Mouse (Mus musculus) c-Kit-negative CD71-positive TER-119-positive erythroid progenitor cells, embryonic 14.5 days (primary cell): ENCODE measurements around the gene Thop1.

Experiments used
- DNase-seq: peaks from one replicate; pipeline ENCODE4 v3.0.0-alpha.2; 2013; ENCODE audit warnings: low read depth, low spot score

The Thop1 gene

DNA sequence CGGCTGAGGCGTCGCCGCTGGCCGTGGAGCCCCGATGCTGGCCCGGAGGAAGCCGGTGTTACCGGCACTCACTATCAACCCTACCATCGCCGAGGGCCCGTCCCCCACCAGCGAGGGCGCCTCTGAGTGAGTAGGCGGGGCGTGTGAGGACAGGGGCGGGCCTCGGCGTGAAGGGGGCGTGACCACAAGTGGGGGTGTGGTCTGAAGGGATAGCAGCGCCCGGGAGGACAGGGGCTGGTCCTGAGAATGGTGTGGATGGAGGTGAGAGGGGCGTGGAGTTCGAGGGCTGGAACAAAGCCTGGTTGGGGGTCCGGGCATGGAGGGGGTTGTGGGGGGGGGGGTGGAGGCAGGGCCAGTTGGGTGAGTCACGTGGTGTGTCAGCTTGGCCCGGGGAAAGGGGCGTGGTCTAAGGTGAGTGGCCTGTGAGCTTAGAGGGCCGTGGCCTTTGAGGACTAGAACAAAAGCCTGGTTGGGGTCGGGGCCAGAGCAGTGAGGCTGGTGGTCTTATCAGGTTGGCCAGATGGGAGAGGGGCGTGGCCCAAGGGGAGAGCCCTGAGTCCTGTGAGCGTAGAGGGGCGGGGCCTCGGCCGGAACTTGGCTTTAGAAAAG lies 36.4 kb downstream of the Thop1 start:
- DNase-seq, result peak; percentile 78

DNA sequence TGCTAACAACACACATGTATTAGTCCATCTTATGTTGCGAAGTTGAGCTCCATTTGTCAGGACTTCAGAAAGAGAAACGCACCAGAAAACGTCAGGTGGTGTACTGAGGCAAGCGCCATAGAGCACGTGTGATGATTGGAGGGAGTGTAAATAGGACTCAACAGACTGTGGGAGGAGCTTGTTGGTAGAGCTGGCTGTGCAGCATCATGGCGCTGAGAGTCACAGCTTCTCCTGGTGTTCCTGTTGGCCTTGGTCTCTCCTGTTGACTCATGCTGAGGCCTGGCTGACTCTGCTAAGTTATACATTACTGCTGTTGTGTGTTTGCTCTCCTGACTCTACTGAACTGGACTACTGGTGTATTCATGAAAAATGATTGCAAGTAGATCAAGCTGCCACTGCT lies 43.1 kb downstream of the Thop1 start:
- no peak for DNase-seq

DNA sequence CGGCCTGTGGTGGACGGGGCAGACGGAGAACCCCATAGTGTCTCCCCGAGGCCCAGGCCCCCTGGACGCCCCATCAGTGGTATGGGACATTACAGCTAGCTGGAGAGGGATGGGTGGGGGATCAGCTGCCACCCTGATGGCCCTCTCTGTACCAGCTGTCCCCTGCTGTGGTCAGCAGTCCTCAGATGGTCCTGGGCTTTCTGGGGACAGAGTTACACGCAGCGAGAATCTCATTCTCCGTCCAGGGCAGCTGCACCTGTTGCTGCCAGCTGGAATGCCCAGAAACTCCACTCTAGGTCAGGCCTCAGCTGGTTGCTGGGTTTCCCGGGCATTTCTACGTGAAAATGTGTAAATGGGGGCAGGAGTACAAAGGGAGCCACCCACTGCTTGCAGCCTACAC lies 49.8 kb downstream of the Thop1 start:
- no peak for DNase-seq

DNA sequence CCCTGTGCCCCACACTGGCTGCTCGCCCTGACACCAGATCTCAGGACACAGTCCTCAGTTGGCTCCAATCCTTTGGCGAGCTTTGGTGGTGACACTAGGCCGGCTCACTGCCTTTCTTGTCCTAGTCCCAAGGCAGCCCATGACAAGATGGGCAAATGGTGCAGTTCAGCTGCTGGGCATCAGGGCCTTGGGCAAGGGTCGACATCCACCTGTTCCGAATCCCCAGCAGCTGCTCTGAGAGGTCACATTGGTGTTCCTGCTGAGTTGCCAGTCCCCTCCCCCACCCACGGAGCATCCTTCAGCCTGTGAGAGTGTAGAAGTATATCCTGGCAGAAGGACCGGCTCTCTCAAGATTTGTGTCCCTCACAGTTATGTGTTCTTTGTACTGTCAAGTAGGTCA lies 50.8 kb downstream of the Thop1 start:
- no peak for DNase-seq

DNA sequence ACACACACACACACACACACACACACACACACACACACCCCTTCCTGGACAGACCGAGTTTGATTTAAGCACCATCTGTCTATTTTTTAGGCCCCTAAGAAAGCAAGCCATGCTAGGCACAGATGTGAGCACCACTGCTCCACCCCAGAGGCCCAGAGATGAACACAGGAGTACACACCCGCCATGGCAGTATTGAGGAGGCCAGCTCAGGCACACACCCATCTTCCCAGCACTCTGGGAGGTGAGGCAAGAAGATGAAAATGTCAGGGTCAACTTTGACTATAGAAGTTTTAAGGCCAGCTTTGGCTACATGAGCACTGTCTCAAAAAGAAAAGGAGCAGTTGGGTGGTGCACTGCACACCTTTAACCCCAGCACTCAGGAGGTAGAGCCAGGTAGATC lies 53.1 kb downstream of the Thop1 start:
- no peak for DNase-seq

DNA sequence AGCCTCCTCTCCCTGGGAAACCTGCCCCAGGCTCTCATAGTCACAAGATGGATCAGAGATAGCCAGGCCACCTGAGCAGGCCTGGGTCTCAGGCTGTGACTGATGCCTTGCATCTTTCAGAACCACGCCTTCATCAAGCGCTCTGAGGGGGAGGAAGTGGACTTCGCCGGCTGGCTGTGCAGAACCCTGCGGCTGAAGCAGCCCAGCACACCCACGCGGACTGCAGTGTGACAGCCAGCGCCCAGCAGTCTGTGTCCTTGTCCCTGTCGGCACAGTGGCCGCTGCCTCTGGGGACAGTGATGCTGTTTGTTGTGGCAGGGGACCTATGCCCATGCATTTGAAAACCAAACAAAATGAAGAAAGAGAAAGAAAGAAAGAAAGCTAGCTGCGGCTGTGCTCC lies 53.7 kb downstream of the Thop1 start:
- no peak for DNase-seq
